Mouse (Mus musculus) stomach, embryonic 16.5 days (tissue): Measurements from ENCODE around the gene Ddx27. TPM values are rescaled to one million over a fixed set of nuclear protein-coding genes. Genes with fewer than 3 reads are reported as not detected.
A peak's percentile ranks its signal among the peaks of the same experiment; 100 is the strongest.

Source experiments
- ATAC-seq: fragments of 200-750 bp; cut with Nextera tagmentation; 2 replicates; pipeline ENCODE4 v1.8.0; 2017; ENCODE audit warnings: moderate number of reproducible peaks, moderate TSS enrichment; ENCODE audit not compliant: insufficient read depth, low FRiP score
- H3K27ac ChIP-seq: fragments of 300-500 bp; sonication (generic); 2 replicates; pipeline ENCODE4 v1.5.1; 2014; ENCODE audit warnings: low read length
- H3K27me3 ChIP-seq: fragments of 300-500 bp; sonication (generic); 2 replicates; pipeline ENCODE4 v1.6.1; 2014; ENCODE audit warnings: low read length, control low read depth, mixed read lengths; ENCODE audit not compliant: control insufficient read depth, insufficient read depth
- H3K36me3 ChIP-seq: fragments of 300-500 bp; sonication (generic); 2 replicates; pipeline ENCODE4 v1.6.1; 2014; ENCODE audit warnings: low read length; ENCODE audit not compliant: control insufficient read depth, insufficient read depth
- H3K4me1 ChIP-seq: fragments of 300-500 bp; sonication (generic); 2 replicates; pipeline ENCODE4 v1.6.1; 2014; ENCODE audit warnings: low read length, control low read depth, mixed read lengths; ENCODE audit not compliant: control insufficient read depth, insufficient read depth
- H3K4me2 ChIP-seq: fragments of 300-500 bp; sonication (generic); 2 replicates; pipeline ENCODE4 v1.6.1; 2014; ENCODE audit warnings: low read depth, low read length, mixed read lengths
- H3K4me3 ChIP-seq: fragments of 300-500 bp; sonication (generic); replicated peaks from 2 replicates; pipeline ENCODE4 v1.5.1; 2014; ENCODE audit warnings: mild to moderate bottlenecking, low read length
- H3K9ac ChIP-seq: fragments of 300-500 bp; sonication (generic); 2 replicates; pipeline ENCODE4 v1.6.1; 2014; ENCODE audit warnings: low read length
- H3K9me3 ChIP-seq: fragments of 300-500 bp; sonication (generic); replicated peaks from 2 replicates; pipeline ENCODE4 v1.6.1; 2016; ENCODE audit warnings: low read length, control low read depth; ENCODE audit not compliant: control insufficient read depth
- WGBS: fragments of 180-500 bp; shearing (Covaris S2); extraction: QIAGEN DNeasy Blood & Tissue Kit; methylation state at CpG from one replicate; pipeline ENCODE4 v1.1.7; 2014; 5-methylcytosine and 5-hydroxymethylcytosine counted together
- polyA plus RNA-seq: library from polyadenylated mRNA; unstranded; fragments of >200 nt; fragmentation: Nextera tagmentation; extraction: Ambion mirVana; gene quantifications from 2 replicates; pipeline ENCODE4 v1.2.1, GENCODE M21; 2015

The Ddx27 gene
- polyA plus RNA-seq, 1 experiment from 2014 or later = 46.0 TPM

DNA sequence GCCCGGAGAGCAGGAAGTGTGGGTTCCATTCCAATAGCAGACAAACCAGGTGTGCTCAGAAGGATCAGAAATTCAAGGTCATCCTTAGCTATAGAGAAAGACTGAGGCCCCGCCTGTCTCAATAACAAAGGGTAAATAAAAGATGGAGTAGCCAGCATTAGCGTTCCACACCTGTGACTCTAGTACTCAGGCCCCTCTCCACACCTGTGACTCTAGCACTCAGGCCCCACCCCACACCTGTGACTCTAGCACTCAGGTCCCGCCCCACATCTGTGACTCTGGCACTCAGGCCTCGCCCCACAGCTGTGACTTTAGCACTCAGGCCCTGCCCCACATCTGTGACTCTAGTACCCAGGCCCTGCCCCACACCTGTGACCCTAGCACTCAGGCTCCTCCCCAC is 59.6 kb downstream of the Ddx27 start:
- no peak overlapping the region for H3K4me2 ChIP-seq
- ATAC-seq = no peak
- no peaks in the 10 kb centered on the region for H3K27me3 ChIP-seq
- H3K4me1 ChIP-seq = peaks cover 5% of the 10 kb centered on the region; the same call in 1 of the 2 replicates
- WGBS = 86% methylated on average over 5 of the region's 5 CpGs
- H3K4me3 ChIP-seq = no peak overlapping the region
- H3K27ac ChIP-seq = no peak overlapping the region
- no peak overlapping the region for H3K9ac ChIP-seq
- no peaks in the 10 kb centered on the region for H3K9me3 ChIP-seq
- no peaks in the 10 kb centered on the region for H3K36me3 ChIP-seq

DNA sequence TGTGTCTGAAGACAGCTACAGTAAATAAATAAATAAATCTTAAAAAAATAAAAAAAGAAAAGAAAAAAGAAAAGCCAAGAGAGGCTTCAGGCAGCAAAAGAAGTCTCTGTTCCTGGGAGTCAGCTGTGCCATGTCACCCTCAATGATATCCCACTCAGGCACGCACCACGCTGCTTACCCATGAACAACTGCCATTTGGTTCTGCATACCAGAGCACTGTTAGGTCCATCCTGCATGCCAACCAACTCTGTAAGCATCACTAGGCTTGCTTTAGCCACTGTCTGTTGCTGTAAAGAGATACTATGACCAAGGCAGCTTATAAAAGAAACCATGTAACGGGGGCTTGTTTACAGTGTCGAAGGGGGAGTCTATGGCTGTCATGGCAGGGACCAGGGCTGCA is 61.4 kb downstream of the Ddx27 start:
- Histone ChIP-seq H3K9ac (no peak overlapping the region), H3K4me2 (no peak overlapping the region), H3K4me3 (no peak overlapping the region), H3K9me3 (no peaks in the 10 kb centered on the region), H3K36me3 (no peaks in the 10 kb centered on the region), H3K4me1 (peaks cover 10% of the 10 kb centered on the region; the same call in 1 of the 2 replicates), H3K27me3 (no peaks in the 10 kb centered on the region), H3K27ac (no peak overlapping the region)
- ATAC-seq = no peak
- 83% methylated on average over 4 of the region's 4 CpGs for WGBS

DNA sequence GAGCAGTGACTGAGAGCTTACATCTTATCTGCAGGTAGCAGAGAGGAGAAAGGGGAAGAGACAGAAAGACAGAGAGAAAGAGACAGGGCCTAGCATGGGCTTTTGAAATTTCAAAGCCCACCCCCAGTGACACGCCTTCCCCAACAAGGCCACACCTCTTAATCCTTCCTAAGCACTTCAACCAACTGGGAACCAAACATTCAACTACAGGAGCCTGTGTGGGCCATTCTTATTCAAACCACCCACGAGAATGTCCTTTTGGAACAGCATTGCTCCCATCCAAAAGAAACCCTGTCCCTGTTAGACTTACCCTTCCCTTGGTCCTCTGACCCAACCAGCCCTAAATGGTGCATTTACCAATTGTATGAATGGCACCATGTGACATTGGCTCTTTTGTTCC is 61.8 kb downstream of the Ddx27 start:
- Histone ChIP-seq H3K4me3 (no peak overlapping the region), H3K9ac (no peak overlapping the region), H3K4me2 (no peak overlapping the region), H3K9me3 (no peaks in the 10 kb centered on the region), H3K27me3 (no peaks in the 10 kb centered on the region), H3K27ac (no peak overlapping the region), H3K4me1 (peaks cover 13% of the 10 kb centered on the region; the same call in 1 of the 2 replicates), H3K36me3 (no peaks in the 10 kb centered on the region)
- WGBS = 80% methylated on average over 2 of the region's 2 CpGs
- ATAC-seq = no peak

DNA sequence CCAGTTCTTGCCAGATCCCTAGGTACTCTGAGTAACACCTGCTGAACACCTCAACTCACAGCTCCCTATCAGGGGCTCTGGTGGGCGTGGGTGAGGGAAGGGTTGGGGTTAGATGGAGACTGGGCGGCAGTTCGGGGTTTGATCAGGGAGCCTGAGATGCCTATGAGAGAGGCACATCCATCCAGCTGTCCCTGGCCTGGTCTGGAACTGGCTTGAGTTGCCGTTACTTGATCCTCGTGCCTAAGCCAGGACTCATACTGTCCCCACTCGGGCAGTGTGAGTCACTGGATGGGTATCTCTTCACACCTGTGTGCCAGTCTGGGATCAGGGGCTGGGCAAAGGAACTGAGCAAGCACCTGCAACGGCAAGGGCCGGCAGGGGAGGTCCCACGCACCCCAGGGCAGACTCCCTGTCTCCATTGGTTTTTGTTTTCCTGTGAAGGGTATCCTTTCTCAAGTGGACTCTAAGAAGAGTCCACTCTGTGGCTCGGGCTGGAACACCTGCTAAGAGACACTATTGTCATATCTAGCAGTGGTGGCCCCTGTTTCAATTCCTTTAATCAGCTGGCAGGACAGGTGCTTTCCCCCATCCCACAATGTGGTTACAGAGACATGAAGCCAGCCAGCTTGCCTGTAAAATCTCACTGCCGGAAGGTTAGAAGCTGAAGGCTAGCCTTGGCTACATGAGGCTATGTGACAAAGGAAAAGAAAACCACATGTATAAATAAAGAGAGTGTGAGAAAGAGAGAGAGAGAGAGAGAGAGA is 62.4 kb downstream of the Ddx27 start:
- Histone ChIP-seq H3K4me1 (peaks cover 13% of the 10 kb centered on the region; the same call in 1 of the 2 replicates), H3K4me2 (no peak overlapping the region), H3K36me3 (no peaks in the 10 kb centered on the region), H3K9me3 (no peaks in the 10 kb centered on the region), H3K4me3 (no peak overlapping the region), H3K9ac (no peak overlapping the region), H3K27ac (no peak overlapping the region), H3K27me3 (no peaks in the 10 kb centered on the region)
- no peak for ATAC-seq
- 79% methylated on average over 11 of the region's 11 CpGs for WGBS

DNA sequence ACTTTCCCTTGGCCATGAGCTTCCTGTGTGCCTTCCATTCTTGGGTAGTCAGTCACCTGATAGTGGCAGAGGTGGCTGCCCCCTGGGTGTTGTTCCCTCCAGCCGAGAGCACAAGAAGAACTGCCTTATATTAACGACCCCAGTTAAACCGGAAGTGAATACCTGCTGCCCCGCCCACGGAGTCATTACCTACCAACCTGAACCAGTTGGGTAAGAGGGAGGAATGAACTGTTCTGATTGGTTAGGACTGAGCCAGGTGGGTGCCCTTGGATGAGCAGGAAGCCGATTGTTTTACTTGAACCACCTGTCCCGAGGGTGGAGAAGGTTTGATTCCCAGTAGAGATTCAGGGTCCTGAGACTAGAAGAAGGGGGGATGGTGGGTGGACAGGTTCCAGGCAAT is 63.5 kb downstream of the Ddx27 start:
- H3K4me2 ChIP-seq = no peak overlapping the region
- H3K36me3 ChIP-seq = no peaks in the 10 kb centered on the region
- no peak overlapping the region for H3K27ac ChIP-seq
- H3K27me3 ChIP-seq = no peaks in the 10 kb centered on the region
- WGBS = 34% methylated on average over 7 of the region's 7 CpGs
- no peaks in the 10 kb centered on the region for H3K9me3 ChIP-seq
- peaks cover 13% of the 10 kb centered on the region; the same call in 1 of the 2 replicates for H3K4me1 ChIP-seq
- no peak overlapping the region for H3K9ac ChIP-seq
- H3K4me3 ChIP-seq = no peak overlapping the region
- no peak for ATAC-seq

DNA sequence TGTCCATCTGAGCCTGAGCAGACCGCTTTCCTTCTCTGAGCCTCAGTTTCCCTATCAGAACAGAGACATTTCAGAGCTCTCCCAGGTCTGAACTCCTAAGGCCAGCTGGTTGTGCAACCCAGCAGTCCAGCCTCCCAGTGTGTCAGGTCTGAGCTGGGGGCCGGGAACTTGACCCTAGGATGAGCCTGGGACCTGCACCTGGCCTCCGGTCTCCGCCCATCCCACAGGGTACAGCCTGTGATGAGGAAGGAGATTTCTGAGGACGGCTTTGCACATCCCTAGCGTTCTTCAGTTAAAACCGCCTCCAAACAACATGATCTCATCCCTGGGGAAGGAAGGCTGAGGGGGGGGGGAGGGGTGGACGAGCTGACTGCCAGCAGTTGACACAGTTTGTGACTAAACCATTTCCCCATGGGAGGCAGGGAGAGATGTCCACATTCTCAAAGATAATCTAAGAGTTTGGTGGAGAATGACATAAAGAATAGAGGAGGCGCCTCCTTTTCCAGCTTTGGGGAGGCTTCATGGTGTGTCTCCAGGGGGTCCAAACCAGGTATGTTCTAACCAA is 64.0 kb downstream of the Ddx27 start:
- H3K4me1 ChIP-seq = peaks cover 13% of the 10 kb centered on the region; the same call in 1 of the 2 replicates
- no peaks in the 10 kb centered on the region for H3K36me3 ChIP-seq
- no peaks in the 10 kb centered on the region for H3K9me3 ChIP-seq
- H3K9ac ChIP-seq = no peak overlapping the region
- ATAC-seq = no peak; the same call in 1 of the 2 replicates
- no peak overlapping the region for H3K27ac ChIP-seq
- WGBS = 46% methylated on average over 9 of the region's 9 CpGs
- no peak overlapping the region for H3K4me3 ChIP-seq
- H3K27me3 ChIP-seq = no peaks in the 10 kb centered on the region
- H3K4me2 ChIP-seq = no peak overlapping the region

DNA sequence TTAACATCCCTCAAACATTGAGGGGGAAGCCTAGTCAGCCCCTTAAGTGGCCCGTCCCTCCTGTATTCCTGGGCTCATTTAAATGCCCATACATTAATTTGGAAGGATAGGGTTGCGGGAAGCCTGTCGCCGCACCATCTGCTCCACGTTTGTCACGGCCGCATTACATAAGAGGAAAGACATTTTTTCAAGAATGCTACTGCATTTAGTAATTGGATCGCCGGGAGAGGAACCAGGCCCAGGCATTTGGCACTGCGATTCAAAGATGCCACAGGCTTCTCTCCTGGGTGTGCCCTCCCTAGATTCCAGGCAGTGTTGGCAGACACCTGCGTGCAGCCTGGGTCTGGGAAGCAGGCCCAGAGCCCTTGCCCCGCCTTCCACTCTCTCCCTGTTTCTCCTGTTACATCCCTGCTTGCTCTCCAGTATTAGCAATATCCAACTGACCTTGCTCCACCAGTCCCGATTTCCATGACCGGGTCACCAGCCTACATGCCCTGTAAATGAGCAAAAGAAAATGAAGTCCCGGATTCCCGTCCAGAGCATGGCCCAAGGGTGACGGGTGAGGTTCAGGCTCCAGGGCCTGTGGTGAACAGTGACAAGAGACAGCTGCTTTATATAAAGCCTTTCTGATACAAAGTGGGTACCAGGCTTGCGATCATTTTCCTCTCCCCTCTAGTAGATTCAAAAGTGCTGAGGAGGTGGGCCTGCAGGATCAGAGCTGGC is 64.7 kb downstream of the Ddx27 start:
- H3K9me3 ChIP-seq = no peaks in the 10 kb centered on the region
- no peak overlapping the region for H3K4me2 ChIP-seq
- 0 out of 2 replicates have a peak, but pooled peaks have one; percentile 24 for ATAC-seq
- 0 out of 2 replicates have a peak overlapping the region, but pooled peaks have one; percentile 2 for H3K9ac ChIP-seq
- H3K27me3 ChIP-seq = no peaks in the 10 kb centered on the region
- H3K4me1 ChIP-seq = peaks cover 13% of the 10 kb centered on the region; the same call in 1 of the 2 replicates
- H3K27ac ChIP-seq = no peak overlapping the region
- H3K36me3 ChIP-seq = no peaks in the 10 kb centered on the region
- no peak overlapping the region for H3K4me3 ChIP-seq
- WGBS = 47% methylated on average over 18 of the region's 18 CpGs

DNA sequence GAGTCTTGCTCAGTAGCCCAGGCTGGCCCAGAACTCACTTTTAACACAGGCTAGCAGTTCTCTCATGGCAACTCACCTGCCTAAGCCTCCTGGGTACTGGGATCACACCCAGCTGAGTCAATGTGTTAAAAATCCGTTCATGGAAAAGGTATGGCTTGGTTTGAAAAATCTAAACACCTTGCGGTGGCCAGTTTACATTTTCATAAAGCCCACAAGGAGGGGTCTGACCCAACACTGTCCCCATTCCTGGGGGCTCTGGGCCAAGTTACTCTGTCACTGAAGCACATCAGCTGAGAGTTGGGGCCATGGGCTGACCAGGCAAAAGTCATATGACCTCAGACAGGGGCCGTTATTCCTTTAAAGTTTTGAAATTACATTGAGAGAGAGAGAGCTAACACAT is 65.4 kb downstream of the Ddx27 start:
- Histone ChIP-seq H3K9ac (no peak overlapping the region), H3K9me3 (no peaks in the 10 kb centered on the region), H3K4me3 (no peak overlapping the region), H3K36me3 (no peaks in the 10 kb centered on the region), H3K27me3 (no peaks in the 10 kb centered on the region), H3K4me1 (peaks cover 13% of the 10 kb centered on the region; the same call in 1 of the 2 replicates), H3K4me2 (no peak overlapping the region), H3K27ac (no peak overlapping the region)
- 54% methylated on average over 3 of the region's 3 CpGs for WGBS
- no peak for ATAC-seq

DNA sequence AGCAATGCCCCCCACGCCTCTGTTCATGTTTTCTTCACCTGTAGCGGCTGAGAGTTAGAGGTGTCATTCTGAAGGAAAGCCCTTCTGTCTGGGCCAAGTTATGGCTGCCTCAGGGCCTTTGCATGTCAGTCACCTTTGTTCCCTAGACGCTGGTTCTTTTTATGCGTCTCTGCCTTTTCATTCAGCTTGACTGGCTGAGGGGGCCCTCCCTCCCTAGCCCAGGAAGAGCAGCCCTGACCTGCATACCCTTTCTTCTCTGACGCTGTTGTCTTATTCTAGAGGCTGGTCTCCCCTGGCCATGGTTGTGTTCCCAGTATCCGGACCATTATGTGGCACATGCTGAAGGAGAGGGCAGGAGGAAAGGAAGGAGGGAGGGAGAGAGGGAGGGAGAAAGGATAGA is 66.1 kb downstream of the Ddx27 start:
- Histone ChIP-seq H3K4me1 (peaks cover 13% of the 10 kb centered on the region; the same call in 1 of the 2 replicates), H3K9ac (no peak overlapping the region), H3K27me3 (no peaks in the 10 kb centered on the region), H3K27ac (no peak overlapping the region), H3K36me3 (no peaks in the 10 kb centered on the region), H3K4me3 (no peak overlapping the region), H3K9me3 (no peaks in the 10 kb centered on the region), H3K4me2 (no peak overlapping the region)
- no peak for ATAC-seq
- 47% methylated on average over 6 of the region's 6 CpGs for WGBS
